Mouse (Mus musculus): Measurements from ENCODE around the gene Txlng.

The Txlng gene

DNA sequence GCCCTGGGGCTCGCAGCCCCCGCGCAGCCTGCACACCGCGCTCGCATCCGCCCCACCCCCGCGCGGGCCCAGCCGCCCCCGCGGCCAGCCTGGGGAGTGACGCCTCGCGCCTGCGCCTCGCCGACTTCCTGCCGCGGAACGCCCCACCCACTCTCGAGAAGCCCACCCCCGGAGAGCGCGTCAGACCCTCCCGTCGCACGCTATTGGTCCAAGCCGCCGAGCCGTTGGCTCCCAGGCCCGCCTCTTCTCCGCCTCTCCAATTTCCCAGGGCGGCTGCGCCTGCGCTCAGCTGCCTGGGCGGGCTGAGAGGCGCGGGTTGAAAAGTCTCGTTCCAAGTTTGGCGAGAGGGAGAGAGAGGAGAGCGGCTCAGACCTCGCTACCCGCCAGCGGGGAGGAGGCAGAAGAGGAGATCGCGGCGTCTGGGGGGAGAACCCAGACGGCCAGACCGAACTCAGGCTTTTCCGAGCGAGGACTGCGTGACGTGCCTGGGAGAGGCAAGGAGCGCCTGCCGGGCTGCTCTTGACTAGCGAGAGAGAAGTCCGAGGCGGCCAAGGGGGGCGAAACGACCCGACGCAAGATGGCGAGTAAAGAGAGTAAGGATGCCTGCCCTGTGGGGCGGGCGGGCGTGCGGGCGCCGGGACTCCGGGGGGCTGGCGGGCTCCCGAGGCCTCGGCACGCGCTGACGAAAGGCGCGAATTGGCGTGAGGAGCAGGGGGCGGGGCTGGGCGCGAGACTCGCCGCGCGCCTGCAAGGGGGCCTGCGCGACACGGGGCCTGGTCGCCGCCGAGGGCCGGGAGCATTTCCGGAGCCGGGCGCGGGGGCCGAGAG, 68.9 kb downstream of the Txlng start, which contains the start of gene Rbbp7:
TSS of gene Rbbp7 (plus strand) at position 288 of the 828 bp plus-strand sequence.
- DNase-seq (ENCODE audit: inconsistent ontology term) = peak; percentile 96

DNA sequence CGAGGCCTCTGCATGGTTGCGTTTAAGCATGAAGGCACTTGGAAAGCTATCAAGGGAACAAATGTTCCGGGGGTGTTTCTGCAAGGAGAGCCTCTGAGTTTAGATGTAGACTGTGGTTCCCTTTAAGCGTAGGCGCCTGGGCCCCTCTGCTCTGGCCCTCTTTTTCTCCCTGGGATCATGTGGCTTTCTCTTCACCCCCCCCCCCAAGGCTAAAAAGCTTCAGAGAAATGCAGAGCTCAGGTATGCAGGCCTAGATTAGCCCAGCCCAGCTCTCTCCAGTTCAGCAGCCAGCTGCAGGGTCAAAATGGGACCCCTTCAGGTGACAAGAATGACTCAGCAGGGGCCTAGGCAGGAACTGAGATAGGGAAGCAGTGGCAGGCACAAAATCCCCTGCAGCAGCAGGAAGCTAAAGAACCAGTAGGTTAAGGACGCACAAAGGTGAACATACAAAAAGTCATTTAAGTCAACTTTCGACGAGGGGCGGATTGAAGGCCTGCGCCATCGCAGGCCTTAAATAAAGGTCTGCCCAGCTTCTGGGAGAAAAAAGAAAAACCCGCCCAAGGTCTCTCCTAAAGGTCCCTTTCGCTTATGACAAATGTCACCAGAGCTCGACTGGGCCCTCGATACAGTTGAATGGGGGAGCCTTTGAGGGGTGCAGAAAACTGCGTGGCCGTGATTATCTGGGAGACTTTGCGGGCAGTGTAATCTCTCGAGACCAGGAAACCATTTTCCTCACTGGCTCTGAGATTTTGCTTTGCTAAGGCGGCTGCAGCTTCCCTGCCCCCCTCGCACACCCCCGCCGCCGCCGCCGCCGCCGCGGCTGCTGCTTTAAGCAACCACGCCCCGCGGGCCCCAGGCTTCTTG, 69.8 kb downstream of the Txlng start:
- DNase-seq (ENCODE audit: inconsistent ontology term) = peak; percentile 12

DNA sequence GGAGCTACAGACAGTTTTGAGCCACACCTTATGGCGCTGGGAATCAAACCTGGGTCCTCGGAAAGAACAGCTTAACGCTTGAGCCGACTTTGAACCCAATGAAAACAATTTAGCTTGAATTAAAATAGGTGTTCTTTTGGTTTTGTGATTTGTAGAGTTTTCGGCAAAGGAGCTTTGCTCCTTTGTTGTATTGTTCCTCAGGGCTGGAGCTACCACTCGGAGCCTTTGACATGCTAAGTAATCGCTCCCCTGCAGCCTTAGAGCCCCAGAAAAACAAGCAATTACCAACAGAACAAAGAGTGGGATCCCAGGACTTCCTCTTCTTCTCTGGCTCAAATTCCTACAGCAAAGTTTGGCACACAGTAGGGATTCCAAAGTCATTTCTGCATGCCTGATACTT, 73.2 kb downstream of the Txlng start:
- DNase-seq (ENCODE audit: inconsistent ontology term) = peak; percentile 7

DNA sequence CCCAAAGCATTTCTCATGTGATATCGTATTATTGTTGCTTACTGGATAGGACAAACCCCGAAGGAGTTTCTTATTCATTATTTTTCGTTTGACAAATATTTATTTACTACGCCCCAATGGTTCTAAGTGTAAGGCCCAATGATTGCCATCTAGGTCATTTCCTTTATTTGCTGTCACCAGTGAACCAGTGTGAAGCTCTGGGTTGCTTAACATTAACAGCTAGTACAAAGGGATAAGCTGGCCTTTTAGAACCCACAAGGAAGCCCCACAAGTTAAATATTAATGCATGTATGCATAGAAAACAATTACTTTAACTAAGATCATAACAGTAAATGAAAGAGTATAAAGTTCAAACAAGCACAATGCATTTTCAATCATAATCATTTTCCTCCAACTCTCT, 74.9 kb downstream of the Txlng start:
- DNase-seq (ENCODE audit: inconsistent ontology term) = no peak

DNA sequence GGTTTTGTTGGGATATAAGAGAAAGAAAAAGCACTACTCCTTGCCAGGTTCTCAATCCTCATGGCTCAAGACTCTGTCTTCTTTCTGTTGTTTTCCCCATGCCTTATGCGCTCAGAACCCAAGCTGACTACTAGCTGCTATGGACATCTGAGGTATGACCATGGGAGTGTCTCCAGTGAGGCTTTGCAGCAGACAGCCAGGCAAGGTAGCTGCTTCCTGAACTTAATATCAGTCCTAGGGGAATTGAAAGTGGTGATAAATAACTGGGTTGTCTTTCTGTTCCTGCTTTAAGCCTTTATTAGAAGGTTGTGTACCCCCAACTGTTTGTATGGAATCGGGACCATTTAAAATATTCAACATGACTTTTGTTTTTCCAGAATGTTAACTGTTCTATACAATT, 76.8 kb downstream of the Txlng start:
- no peak for DNase-seq (ENCODE audit: inconsistent ontology term)

DNA sequence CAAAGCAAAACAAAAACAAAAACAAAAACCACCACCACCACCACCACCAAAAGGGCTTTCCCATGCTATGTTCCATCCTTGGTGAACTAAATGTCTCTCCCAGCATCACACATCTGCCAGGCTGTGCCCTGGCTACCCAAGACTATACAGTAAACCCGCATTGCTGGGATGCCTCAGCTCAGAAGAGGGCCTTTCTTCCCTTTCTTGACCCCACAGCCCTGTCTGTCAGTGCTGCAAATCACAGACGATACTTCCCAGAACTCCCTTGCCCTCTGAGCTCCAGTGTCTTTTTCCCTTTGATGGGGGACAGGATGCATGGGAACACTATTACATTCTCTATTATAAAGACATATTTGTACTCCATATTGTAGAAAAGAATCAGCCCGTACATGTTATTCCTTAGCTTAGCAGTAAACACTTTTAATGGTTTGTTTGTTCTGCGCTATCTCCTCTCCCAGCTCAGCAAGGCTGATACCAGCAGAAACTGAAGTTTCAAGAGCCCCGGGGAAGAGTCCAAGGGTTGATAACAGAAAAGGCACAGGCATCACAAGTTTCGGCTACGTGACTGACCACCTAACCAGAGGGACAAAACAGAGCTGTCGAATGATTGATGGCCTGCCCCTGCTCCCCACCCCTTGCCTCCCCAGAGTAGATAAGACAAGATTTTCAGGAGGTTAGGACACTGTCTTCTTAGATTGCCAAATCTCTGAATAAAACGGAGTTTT, 80.4 kb downstream of the Txlng start:
- DNase-seq (ENCODE audit: inconsistent ontology term) = no peak

DNA sequence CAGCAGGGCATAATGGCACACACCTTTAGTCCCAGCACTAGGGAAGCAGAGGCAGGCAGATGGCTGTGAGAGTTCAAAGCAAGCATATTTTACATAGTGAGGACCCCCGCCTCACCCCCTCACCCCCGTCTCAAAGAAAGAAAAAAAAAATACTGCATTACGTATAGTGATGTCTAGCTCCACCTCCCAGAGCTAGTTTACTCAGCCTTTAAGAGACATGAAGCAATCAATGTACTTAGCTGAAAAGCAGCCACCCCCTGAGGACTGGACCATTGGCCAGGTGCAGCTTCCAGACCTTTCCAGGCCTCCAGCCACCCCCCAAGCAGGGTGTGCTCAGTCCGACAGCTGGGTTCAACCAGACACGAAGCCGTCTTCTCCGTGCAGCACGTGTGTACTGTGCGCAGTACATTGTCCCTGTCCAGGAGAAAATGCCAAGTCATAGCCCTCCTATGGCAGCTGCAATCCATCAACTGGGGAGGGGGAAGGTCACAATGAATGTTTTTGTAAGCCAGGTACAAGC, 93.1 kb downstream of the Txlng start:
- no peak for DNase-seq (ENCODE audit: inconsistent ontology term)

DNA sequence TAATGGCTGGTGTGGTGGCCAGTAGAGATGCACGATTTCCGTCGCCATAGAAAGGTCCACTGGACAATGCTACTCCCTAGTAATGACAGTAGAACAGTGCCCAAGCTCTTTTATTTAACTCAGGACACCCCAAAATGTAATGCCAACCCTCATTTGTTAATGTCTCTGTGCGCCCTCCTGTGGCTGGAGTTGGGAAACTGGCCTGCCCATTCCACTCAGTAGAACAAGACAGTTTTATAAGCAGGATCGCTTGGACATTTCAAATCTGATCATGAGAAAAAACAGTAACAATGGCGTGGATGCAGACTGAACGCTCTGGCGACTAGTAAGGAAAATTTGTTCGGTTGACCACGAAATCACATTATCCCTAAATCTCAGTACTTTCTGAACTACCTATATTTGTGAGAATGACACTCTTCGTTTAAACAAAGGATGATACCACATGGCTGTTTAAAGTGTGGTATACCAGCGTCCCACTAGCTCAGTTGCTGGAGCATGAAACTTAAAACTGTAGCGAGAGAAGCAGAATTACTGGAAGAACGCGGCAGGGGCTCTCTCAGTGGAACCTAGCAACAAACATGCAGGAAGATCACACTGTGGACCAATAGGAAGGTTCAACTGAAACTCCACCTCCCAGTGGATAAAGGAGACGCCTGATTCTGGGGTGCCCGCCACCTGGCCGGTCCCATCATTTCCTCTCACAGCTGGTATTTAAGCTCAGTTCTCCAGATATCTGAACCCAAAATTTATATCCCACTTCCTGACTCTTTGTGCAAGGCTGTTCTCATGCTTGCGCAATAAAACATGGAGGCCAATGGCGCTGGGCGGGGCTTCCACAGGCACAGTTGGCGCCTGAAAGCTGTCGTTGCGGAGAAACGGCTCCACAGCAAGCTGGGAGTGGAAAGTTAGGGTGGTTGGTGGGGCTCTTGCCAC, 94.0 kb downstream of the Txlng start:
- peak; percentile 66 for DNase-seq (ENCODE audit: inconsistent ontology term)

DNA sequence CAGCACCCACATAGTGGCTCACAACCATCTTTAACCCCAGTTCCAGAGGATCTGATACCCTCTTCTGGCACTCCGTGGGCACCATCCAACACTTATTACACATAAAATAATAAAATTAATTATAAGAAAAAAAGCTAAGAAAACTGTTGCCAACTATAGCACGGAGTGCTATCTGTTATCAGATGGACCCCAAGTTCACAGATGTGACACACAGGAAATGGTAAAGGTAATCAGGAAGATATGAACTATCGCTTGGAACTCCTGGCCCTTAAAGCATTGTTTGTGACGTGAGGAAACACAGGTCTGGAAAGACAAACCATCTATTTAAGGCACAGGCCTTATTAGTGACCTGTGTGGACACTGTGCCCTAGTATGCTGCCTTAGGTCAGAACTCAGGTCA, 99.2 kb downstream of the Txlng start:
- DNase-seq (ENCODE audit: inconsistent ontology term) = no peak
